Mouse (Mus musculus) embryonic stem cell, embryonic (primary cell): ENCODE data around the gene Serinc3.

Experiments used
- CTCF ChIA-PET, 4 experiments: fragments of 300-600 bp in 2 of 4; fragments of 350-600 bp in 2 of 4; sonication (Branson Sonifier 250); formaldehyde crosslinking; loops; one replicate each; lab custom pipeline; 2022; ENCODE audit warnings: inconsistent platforms in 2 of 4; lab: Charles Lee
- POLR2A ChIA-PET, 4 experiments: fragments of 300-600 bp in 2 of 4; fragments of 350-600 bp in 2 of 4; sonication (Branson Sonifier 250); formaldehyde crosslinking; loops; one replicate each; lab custom pipeline; 2022; ENCODE audit warnings: antibody characterized with exemption in 4 of 4, inconsistent platforms in 1 of 4; lab: Charles Lee

The Serinc3 gene

DNA sequence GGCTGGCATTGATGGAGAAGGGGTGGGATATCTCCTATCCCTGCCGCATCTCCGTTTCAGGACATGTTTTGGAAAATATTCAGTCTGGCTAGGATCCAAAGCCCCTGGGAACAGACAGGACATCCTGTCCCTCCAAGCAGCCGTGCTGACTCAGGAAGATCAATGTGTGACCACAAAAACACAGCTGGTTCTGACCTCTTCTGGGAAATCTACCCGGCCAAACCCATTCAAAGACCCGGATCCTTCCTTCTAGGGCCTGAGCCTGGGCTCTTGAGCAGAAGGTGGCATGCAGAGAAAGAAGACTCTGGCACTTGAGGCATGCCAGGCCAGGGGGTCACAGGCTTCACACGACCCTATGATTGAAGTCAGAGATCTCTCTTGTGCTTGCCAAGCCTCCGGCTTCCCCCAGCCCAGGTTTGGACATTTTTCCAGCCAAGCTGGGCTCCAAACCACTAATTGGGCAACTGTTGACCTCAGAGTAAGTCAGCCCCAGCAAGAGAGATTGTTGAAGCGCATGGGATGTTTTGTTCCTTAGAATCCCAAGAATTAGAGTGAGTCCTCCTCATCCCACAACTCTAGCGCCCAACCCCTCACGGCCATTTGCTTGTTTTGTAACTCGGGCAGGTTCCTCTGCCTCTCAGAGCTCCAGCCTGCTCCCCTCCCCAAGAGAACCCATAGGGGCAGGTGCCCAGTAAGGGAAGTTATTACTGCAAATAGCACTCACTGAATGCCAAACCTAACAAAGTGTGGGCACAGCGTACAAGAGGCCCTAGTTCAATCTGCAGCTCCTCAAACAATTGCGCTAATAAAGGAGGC, 48.7 kb downstream of the Serinc3 start:
- ChIA-PET CTCF (interaction anchor here in 2 of 4 experiments (0.8 to 4.9 kb wide), 6 partner anchors 10 to 241 kb away, joined by 3 to 33 read pairs (median 5); no protein-coding TSS in a partner anchor), POLR2A (no interaction called here)

GRCm38 (mm10) chr2:163595119-163595518, 49.8 kb downstream of the Serinc3 start:
- ChIA-PET CTCF (interaction anchor here in 2 of 4 experiments (0.7 to 4.9 kb wide), 5 partner anchors 9 to 243 kb away, joined by 3 to 33 read pairs (median 4); no protein-coding TSS in a partner anchor), POLR2A (no interaction called here)

DNA sequence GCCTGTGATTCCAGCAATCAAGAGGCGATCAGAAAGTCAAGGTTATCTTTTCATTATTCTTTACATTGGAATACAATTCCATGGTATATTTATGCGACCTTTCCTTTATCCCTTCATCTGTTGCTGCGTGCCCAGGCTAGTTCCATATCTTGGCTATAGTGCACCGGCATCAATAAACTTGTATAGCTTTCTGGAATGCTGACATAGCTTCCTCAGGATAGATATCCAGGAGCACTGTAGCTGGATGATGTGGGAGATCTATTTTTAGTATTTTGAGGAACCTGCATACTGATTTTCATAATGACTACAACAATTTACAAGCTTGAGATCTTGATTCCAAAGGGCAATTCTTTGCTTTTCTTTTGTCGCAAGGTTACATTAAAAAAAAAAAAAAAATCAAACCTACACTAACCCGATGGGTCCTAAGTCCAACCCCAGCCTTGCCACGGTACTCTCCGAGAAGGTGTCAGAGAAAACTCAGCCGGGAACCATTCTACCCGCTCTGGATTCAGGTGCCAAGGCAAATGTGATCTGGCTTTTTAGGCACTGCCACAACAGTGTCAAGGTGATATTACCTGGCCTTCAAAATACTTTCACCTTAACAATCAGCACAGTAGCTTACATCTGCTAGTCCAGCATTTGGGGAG, 51.2 kb downstream of the Serinc3 start:
- CTCF ChIA-PET, result interaction anchor here in 2 of 4 experiments (0.6 to 1.3 kb wide), 4 partner anchors 33 to 254 kb away, joined by 3 to 10 read pairs (median 3); no protein-coding TSS in a partner anchor
- POLR2A ChIA-PET, result interaction anchor here in 2 of 4 experiments (0.6 to 1.2 kb wide), 2 partner anchors 8 to 14 kb away, joined by 4 read pairs; no protein-coding TSS in a partner anchor

GRCm38 (mm10) chr2:163592084-163592483, 52.8 kb downstream of the Serinc3 start:
- POLR2A ChIA-PET, result interaction anchor here in 1 of 4 experiments (1.4 kb wide), 1 partner anchor 9 kb away, joined by 4 read pairs; no protein-coding TSS in a partner anchor
- CTCF ChIA-PET, result interaction anchor here (0.5 to 1.7 kb wide), 38 partner anchors 9 to 574 kb away, joined by 3 to 15 read pairs (median 4); partner anchors contain the start of gene Ttpal (in 2 of the 4)

DNA sequence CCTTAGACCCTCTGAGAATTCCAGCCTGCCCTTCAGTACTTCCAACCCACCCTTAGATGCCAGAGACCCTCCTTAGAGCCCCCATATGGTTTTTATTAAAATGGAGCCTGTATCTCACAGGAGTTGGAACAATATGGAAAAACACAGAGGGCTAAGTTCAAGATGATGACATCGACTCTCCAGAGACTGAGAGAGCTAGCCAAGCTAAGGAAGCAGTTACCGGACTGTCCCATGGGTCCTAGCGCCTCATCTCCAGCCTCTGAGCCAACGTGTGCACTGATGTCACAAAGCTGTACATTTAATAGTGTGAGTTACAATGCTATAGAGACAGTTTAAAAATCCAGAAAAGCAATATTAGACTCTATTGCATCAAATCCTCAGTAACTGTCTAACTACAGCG, 53.9 kb downstream of the Serinc3 start:
- POLR2A ChIA-PET, result interaction anchor here in 1 of 4 experiments (1.4 kb wide), 1 partner anchor 8 kb away, joined by 4 read pairs; no protein-coding TSS in a partner anchor
- CTCF ChIA-PET, result interaction anchor here in 3 of 4 experiments (0.6 to 1.7 kb wide), 10 partner anchors 16 to 267 kb away, joined by 3 to 15 read pairs (median 4); no protein-coding TSS in a partner anchor

GRCm38 (mm10) chr2:163590211-163590610, 54.7 kb downstream of the Serinc3 start:
- ChIA-PET CTCF (no interaction called here), POLR2A (no interaction called here)

DNA sequence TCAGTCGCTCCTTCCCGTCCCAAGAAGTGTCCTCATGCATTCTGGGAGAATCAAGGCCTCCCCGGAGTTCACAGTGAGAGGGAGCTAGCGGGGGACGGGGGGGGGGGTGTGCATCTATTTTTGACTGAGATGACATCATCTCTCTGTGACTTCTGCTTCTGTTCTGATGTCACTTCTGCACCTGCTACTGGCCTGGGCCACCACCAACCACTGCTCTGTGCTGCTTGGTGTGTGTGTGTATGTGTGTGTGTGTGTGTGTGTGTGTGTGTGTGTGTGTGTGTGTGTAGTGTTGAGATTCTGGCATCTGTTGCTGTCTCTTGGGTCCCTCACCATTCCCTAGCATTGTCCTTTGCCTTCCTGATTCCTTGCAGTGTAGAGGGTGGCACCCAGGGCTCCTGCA, 57.4 kb downstream of the Serinc3 start:
- ChIA-PET CTCF (interaction anchor here (0.5 to 3.0 kb wide), 6 partner anchors 10 to 317 kb away, joined by 3 to 33 read pairs (median 5); no protein-coding TSS in a partner anchor), POLR2A (interaction anchor here in 1 of 4 experiments (2.1 kb wide), 1 partner anchor 14 kb away, joined by 4 read pairs; no protein-coding TSS in a partner anchor)

- CTCF ChIA-PET, result interaction anchor here (0.5 to 3.2 kb wide), 45 partner anchors 10 to 1040 kb away, joined by 3 to 33 read pairs (median 4); partner anchors contain the start of gene Ttpal (in 1 of the 4)
- POLR2A ChIA-PET, result interaction anchor here in 3 of 4 experiments (0.5 to 2.1 kb wide), 8 partner anchors 10 to 485 kb away, joined by 3 to 7 read pairs (median 4); no protein-coding TSS in a partner anchor
Observed at GRCm38 (mm10) chr2:163586384-163587261, 58.3 kb downstream of the Serinc3 start.

GRCm38 (mm10) chr2:163584088-163584426, 60.9 kb downstream of the Serinc3 start:
- POLR2A ChIA-PET, result interaction anchor here in 2 of 4 experiments (0.6 to 1.2 kb wide), 2 partner anchors 15 to 174 kb away, joined by 3 to 4 read pairs; no protein-coding TSS in a partner anchor
- CTCF ChIA-PET, result interaction anchor here in 3 of 4 experiments (0.7 to 3.2 kb wide), 8 partner anchors 8 to 204 kb away, joined by 3 to 17 read pairs (median 4); no protein-coding TSS in a partner anchor

- ChIA-PET POLR2A (interaction anchor here in 2 of 4 experiments (0.6 to 1.4 kb wide), 4 partner anchors 8 to 175 kb away, joined by 3 to 7 read pairs (median 4); no protein-coding TSS in a partner anchor), CTCF (interaction anchor here (0.5 to 1.9 kb wide), 11 partner anchors 9 to 1224 kb away, joined by 3 to 10 read pairs (median 4); no protein-coding TSS in a partner anchor)
Observed at GRCm38 (mm10) chr2:163583226-163584087, 61.5 kb downstream of the Serinc3 start.

- POLR2A ChIA-PET, result interaction anchor here in 1 of 4 experiments (0.7 kb wide), 1 partner anchor 13 kb away, joined by 3 read pairs; no protein-coding TSS in a partner anchor
- CTCF ChIA-PET, result interaction anchor here in 2 of 4 experiments (1.3 to 1.9 kb wide), 2 partner anchors 12 kb away, joined by 5 to 6 read pairs; no protein-coding TSS in a partner anchor
Observed at GRCm38 (mm10) chr2:163580069-163580945, 64.6 kb downstream of the Serinc3 start.

- POLR2A ChIA-PET, result no interaction called here
- CTCF ChIA-PET, result no interaction called here
Observed at GRCm38 (mm10) chr2:163577986-163578385, 66.9 kb downstream of the Serinc3 start.

GRCm38 (mm10) chr2:163575248-163575647, 69.7 kb downstream of the Serinc3 start:
- CTCF ChIA-PET, result interaction anchor here in 1 of 4 experiments (1.2 kb wide), 1 partner anchor 235 kb away, joined by 3 read pairs; no protein-coding TSS in a partner anchor

GRCm38 (mm10) chr2:163574321-163574720, 70.6 kb downstream of the Serinc3 start:
- ChIA-PET POLR2A (interaction anchor here in 1 of 4 experiments (1.5 kb wide), 1 partner anchor 13 kb away, joined by 4 read pairs; no protein-coding TSS in a partner anchor), CTCF (interaction anchor here in 3 of 4 experiments (0.5 to 1.4 kb wide), 3 partner anchors 18 to 348 kb away, joined by 3 to 5 read pairs (median 3); no protein-coding TSS in a partner anchor)

More at GRCm38 (mm10) chr2:163575248-163575647, 69.7 kb downstream of the Serinc3 start:
- POLR2A ChIA-PET, result interaction anchor here in 1 of 4 experiments (1.9 kb wide), 1 partner anchor 156 kb away, joined by 4 read pairs; no protein-coding TSS in a partner anchor
